Mouse (Mus musculus) liver, embryonic 11.5 days (tissue): ENCODE results near the gene Gjb6. TPM values are rescaled to one million over a fixed set of nuclear protein-coding genes. Genes with fewer than 3 reads are reported as not detected.

ENCODE experiments used
- ATAC-seq: fragments of 200-750 bp; cut with Nextera tagmentation; replicated peaks from 2 replicates; pipeline ENCODE4 v1.8.0; 2017; ENCODE audit warnings: moderate number of reproducible peaks, mild to moderate bottlenecking, moderate TSS enrichment, moderate library complexity; ENCODE audit not compliant: low FRiP score
- DNase-seq: peaks from one replicate; pipeline ENCODE4 v3.0.0-alpha.2; 2017; ENCODE audit warnings: low spot score
- H3K27ac ChIP-seq: fragments of 300-500 bp; sonication (generic); 2 replicates; pipeline ENCODE4 v1.5.1; 2014; ENCODE audit warnings: mild to moderate bottlenecking, low read depth, low read length, control low read depth
- H3K27me3 ChIP-seq: fragments of 300-500 bp; sonication (generic); replicated peaks from 2 replicates; pipeline ENCODE4 v1.6.1; 2014; ENCODE audit warnings: low read length, mixed read lengths; ENCODE audit not compliant: control insufficient read depth, insufficient read depth
- H3K36me3 ChIP-seq: fragments of 300-500 bp; sonication (generic); 2 replicates; pipeline ENCODE4 v1.6.1; 2014; ENCODE audit warnings: mild to moderate bottlenecking, low read length, moderate library complexity, mixed read lengths; ENCODE audit not compliant: control insufficient read depth, insufficient read depth
- H3K4me1 ChIP-seq: fragments of 300-500 bp; sonication (generic); replicated peaks from 2 replicates; pipeline ENCODE4 v1.6.1; 2014; ENCODE audit warnings: low read length, mixed read lengths; ENCODE audit not compliant: control insufficient read depth, insufficient read depth
- H3K4me2 ChIP-seq: fragments of 300-500 bp; sonication (generic); 2 replicates; pipeline ENCODE4 v1.6.1; 2014; ENCODE audit warnings: mild to moderate bottlenecking, control low read depth, moderate library complexity
- H3K4me3 ChIP-seq: fragments of 300-500 bp; sonication (generic); 2 replicates; pipeline ENCODE4 v1.5.1; 2014; ENCODE audit warnings: low read depth, low read length, control low read depth
- H3K9ac ChIP-seq: fragments of 300-500 bp; sonication (generic); 2 replicates; pipeline ENCODE4 v1.6.1; 2014; ENCODE audit warnings: low read depth, low read length, control low read depth
- H3K9me3 ChIP-seq: fragments of 300-500 bp; sonication (generic); 2 replicates; pipeline ENCODE4 v1.6.1; 2016; ENCODE audit warnings: low read length, inconsistent platforms, mixed read lengths; ENCODE audit not compliant: control insufficient read depth
- WGBS: fragments of 180-500 bp; shearing (Covaris S2); extraction: QIAGEN DNeasy Blood & Tissue Kit; methylation state at CpG from one replicate; pipeline ENCODE4 v1.1.7; 2014; 5-methylcytosine and 5-hydroxymethylcytosine counted together
- polyA plus RNA-seq: library from polyadenylated mRNA; unstranded; fragments of >200 nt; fragmentation: Nextera tagmentation; extraction: Ambion mirVana; gene quantifications from 2 replicates; pipeline ENCODE4 v1.2.1, GENCODE M21; 2014

Gene Gjb6
- polyA plus RNA-seq, 1 experiment from 2014 or later = 0.23 TPM

GRCm38 (mm10) chr14:57115823-57116544 is 17.4 kb downstream of the Gjb6 start, which contains the start of gene Gm4491:
Gene Gm4491 (minus strand): TSS chr14:57115883.
- ATAC-seq = no peak
- H3K4me2 ChIP-seq = no peak within 1 kb of the TSS
- WGBS = 31% methylated on average over 13 of the region's 13 CpGs

GRCm38 (mm10) chr14:57109194-57109593 is 24.2 kb downstream of the Gjb6 start:
- H3K27me3 ChIP-seq = peaks cover 41% of the 10 kb centered on the region
- H3K4me2 ChIP-seq = no peak overlapping the region
- no peak overlapping the region for H3K4me3 ChIP-seq
- no peak overlapping the region for H3K9ac ChIP-seq
- DNase-seq (no peak), ATAC-seq (no peak)
- 14% methylated on average over 4 of the region's 4 CpGs for WGBS
- H3K9me3 ChIP-seq = no peaks in the 10 kb centered on the region
- H3K36me3 ChIP-seq = no peaks in the 10 kb centered on the region
- H3K27ac ChIP-seq = no peak overlapping the region
- H3K4me1 ChIP-seq = no peaks in the 10 kb centered on the region

More at GRCm38 (mm10) chr14:57115823-57116544, 17.4 kb downstream of the Gjb6 start, which contains the start of gene Gm4491:
- H3K4me1 ChIP-seq = no peaks in the 10 kb centered on the region
- no peaks in the 10 kb centered on the region for H3K9me3 ChIP-seq
- H3K27ac ChIP-seq = no peak within 1 kb of the TSS
- no peak within 1 kb of the TSS for H3K9ac ChIP-seq
- no peaks in the 10 kb centered on the region for H3K36me3 ChIP-seq
- no peaks in the 10 kb centered on the region; the same call in 1 of the 2 replicates for H3K27me3 ChIP-seq
- no peak within 1 kb of the TSS for H3K4me3 ChIP-seq
- no peak for DNase-seq

GRCm38 (mm10) chr14:57107916-57108315 is 25.5 kb downstream of the Gjb6 start:
- Histone ChIP-seq H3K4me1 (no peaks in the 10 kb centered on the region), H3K27me3 (peaks cover 54% of the 10 kb centered on the region), H3K9ac (no peak overlapping the region), H3K27ac (no peak overlapping the region), H3K4me3 (no peak overlapping the region), H3K9me3 (no peaks in the 10 kb centered on the region), H3K36me3 (no peaks in the 10 kb centered on the region), H3K4me2 (no peak overlapping the region)
- DNase-seq (no peak), ATAC-seq (no peak)
- WGBS = 71% methylated on average over 5 of the region's 5 CpGs

- Histone ChIP-seq H3K4me3 (no peak overlapping the region), H3K4me1 (no peaks in the 10 kb centered on the region), H3K27me3 (peaks cover 62% of the 10 kb centered on the region), H3K27ac (no peak overlapping the region), H3K9ac (no peak overlapping the region), H3K9me3 (no peaks in the 10 kb centered on the region), H3K36me3 (no peaks in the 10 kb centered on the region), H3K4me2 (no peak overlapping the region)
- DNase-seq (no peak), ATAC-seq (no peak)
- WGBS = 65% methylated on average over 8 of the region's 8 CpGs
Observed at GRCm38 (mm10) chr14:57107091-57107490, 26.3 kb downstream of the Gjb6 start.

- no peak overlapping the region for H3K9ac ChIP-seq
- WGBS = 49% methylated on average over 11 of the region's 11 CpGs
- no peaks in the 10 kb centered on the region for H3K4me1 ChIP-seq
- no peak overlapping the region for H3K4me2 ChIP-seq
- H3K27ac ChIP-seq = no peak overlapping the region
- H3K4me3 ChIP-seq = no peak overlapping the region
- ATAC-seq (no peak), DNase-seq (no peak)
- no peaks in the 10 kb centered on the region for H3K36me3 ChIP-seq
- H3K27me3 ChIP-seq = peaks cover 68% of the 10 kb centered on the region
- H3K9me3 ChIP-seq = no peaks in the 10 kb centered on the region
Observed at GRCm38 (mm10) chr14:57105721-57106120, 27.7 kb downstream of the Gjb6 start.

GRCm38 (mm10) chr14:57105111-57105510 is 28.3 kb downstream of the Gjb6 start:
- DNase-seq = no peak
- peaks cover 72% of the 10 kb centered on the region for H3K27me3 ChIP-seq

GRCm38 (mm10) chr14:57104106-57105023 is 29.0 kb downstream of the Gjb6 start, which contains the start of gene Gjb2:
Gene Gjb2 (minus strand): TSS chr14:57104702.
- no peaks in the 10 kb centered on the region for H3K36me3 ChIP-seq
- DNase-seq = peak; percentile 52

More at GRCm38 (mm10) chr14:57105111-57105510, 28.3 kb downstream of the Gjb6 start:
- H3K9ac ChIP-seq = no peak overlapping the region
- no peaks in the 10 kb centered on the region for H3K9me3 ChIP-seq
- H3K36me3 ChIP-seq = no peaks in the 10 kb centered on the region
- WGBS = 14% methylated on average over 14 of the region's 14 CpGs
- H3K4me3 ChIP-seq = peak overlapping the region; percentile 50
- H3K4me1 ChIP-seq = no peaks in the 10 kb centered on the region
- H3K27ac ChIP-seq = no peak overlapping the region
- ATAC-seq = no peak
- H3K4me2 ChIP-seq = peak overlapping the region; percentile 75

GRCm38 (mm10) chr14:57103711-57104105 is 29.7 kb downstream of the Gjb6 start:
- Histone ChIP-seq H3K4me1 (no peaks in the 10 kb centered on the region), H3K9ac (no peak overlapping the region), H3K27ac (no peak overlapping the region), H3K36me3 (no peaks in the 10 kb centered on the region), H3K4me2 (peak overlapping the region; percentile 75), H3K27me3 (peaks cover 70% of the 10 kb centered on the region), H3K9me3 (no peaks in the 10 kb centered on the region), H3K4me3 (peak overlapping the region; percentile 50)
- ATAC-seq = no peak
- DNase-seq = no peak
- WGBS = 5% methylated on average over 22 of the region's 22 CpGs

More at GRCm38 (mm10) chr14:57104106-57105023, 29.0 kb downstream of the Gjb6 start, which contains the start of gene Gjb2:
- peaks cover 70% of the 10 kb centered on the region for H3K27me3 ChIP-seq
- no peaks in the 10 kb centered on the region for H3K9me3 ChIP-seq
- 0 out of 2 replicates have a peak within 1 kb of the TSS, but pooled peaks have one; percentile 7 for H3K9ac ChIP-seq
- no peak within 1 kb of the TSS for H3K27ac ChIP-seq
- H3K4me2 ChIP-seq = peak within 1 kb of the TSS; percentile 75
- peak; percentile 45 for ATAC-seq
- 2% methylated on average over 101 of the region's 101 CpGs for WGBS
- H3K4me3 ChIP-seq = peak within 1 kb of the TSS; percentile 50
- no peaks in the 10 kb centered on the region for H3K4me1 ChIP-seq
